Mouse (Mus musculus): ENCODE results near the gene Chmp3. TPM values are rescaled to one million over a fixed set of nuclear protein-coding genes. Genes with fewer than 3 reads are reported as not detected.

Chmp3 gene
- polyA plus RNA-seq, 1 experiment: 211 TPM

DNA sequence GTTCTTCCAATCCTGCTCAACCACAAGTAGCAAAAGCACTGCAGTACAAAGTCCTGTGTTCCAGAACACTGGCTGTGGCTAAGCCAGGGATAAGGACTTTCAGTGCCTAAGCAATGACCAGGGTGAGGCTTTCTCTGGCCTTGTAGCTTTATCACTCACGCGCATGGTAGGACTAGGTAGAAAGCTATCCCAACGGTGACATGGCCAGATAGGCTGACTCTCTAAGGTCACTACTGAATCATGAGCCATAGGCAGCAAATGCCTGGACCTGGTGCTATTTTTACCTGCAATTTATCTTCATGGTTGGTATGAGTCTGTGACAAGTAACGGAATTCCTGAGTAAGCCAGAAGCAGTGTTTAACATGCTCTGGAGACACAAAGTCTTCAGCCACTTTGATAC, 46.6 kb downstream of the Chmp3 start:
- no peak overlapping the region for H3K4me3 ChIP-seq (ENCODE audit: insufficient read depth, low read length)
- H3K27ac ChIP-seq (ENCODE audit: insufficient read depth, low read length): no peak overlapping the region
- H3K4me1 ChIP-seq (ENCODE audit: control insufficient read depth, insufficient read depth, low read length): no peaks in the 10 kb centered on the region
- TF ChIP-seq CTCF (IDR thresholded peaks at IDR 0.05; ENCODE audit: borderline replicate concordance, insufficient read depth, low read length) (no peak), POLR2A (IDR thresholded peaks at IDR 0.05; ENCODE audit: low read depth, low read length) (no peak)

- TF ChIP-seq POLR2A (IDR thresholded peaks at IDR 0.05; ENCODE audit: low read depth, low read length) (no peak), CTCF (IDR thresholded peaks at IDR 0.05; ENCODE audit: borderline replicate concordance, insufficient read depth, low read length) (no peak)
- no peak overlapping the region for H3K4me3 ChIP-seq (ENCODE audit: insufficient read depth, low read length)
- H3K27ac ChIP-seq (ENCODE audit: insufficient read depth, low read length): no peak overlapping the region
- no peaks in the 10 kb centered on the region; the same call in 1 of the 2 replicates for H3K4me1 ChIP-seq (ENCODE audit: control insufficient read depth, insufficient read depth, low read length)
Measured at GRCm38 (mm10) chr6:71607756-71608155, 64.2 kb downstream of the Chmp3 start.

- H3K4me3 ChIP-seq (ENCODE audit: insufficient read depth, low read length): no peak overlapping the region
- TF ChIP-seq CTCF (IDR thresholded peaks at IDR 0.05; ENCODE audit: borderline replicate concordance, insufficient read depth, low read length) (no peak), POLR2A (IDR thresholded peaks at IDR 0.05; ENCODE audit: low read depth, low read length) (no peak)
- H3K27ac ChIP-seq (ENCODE audit: insufficient read depth, low read length): no peak overlapping the region
- H3K4me1 ChIP-seq (ENCODE audit: control insufficient read depth, insufficient read depth, low read length): no peaks in the 10 kb centered on the region; the same call in 1 of the 2 replicates
Measured at GRCm38 (mm10) chr6:71608994-71609393, 65.4 kb downstream of the Chmp3 start.

GRCm38 (mm10) chr6:71609968-71610367, 66.4 kb downstream of the Chmp3 start:
- Histone ChIP-seq H3K27ac (ENCODE audit: insufficient read depth, low read length) (no peak overlapping the region), H3K4me3 (ENCODE audit: insufficient read depth, low read length) (no peak overlapping the region), H3K4me1 (ENCODE audit: control insufficient read depth, insufficient read depth, low read length) (no peaks in the 10 kb centered on the region; the same call in 1 of the 2 replicates)
- no peak for TF ChIP-seq CTCF (IDR thresholded peaks at IDR 0.05; ENCODE audit: borderline replicate concordance, insufficient read depth, low read length)
- TF ChIP-seq POLR2A (IDR thresholded peaks at IDR 0.05; ENCODE audit: low read depth, low read length): no peak

DNA sequence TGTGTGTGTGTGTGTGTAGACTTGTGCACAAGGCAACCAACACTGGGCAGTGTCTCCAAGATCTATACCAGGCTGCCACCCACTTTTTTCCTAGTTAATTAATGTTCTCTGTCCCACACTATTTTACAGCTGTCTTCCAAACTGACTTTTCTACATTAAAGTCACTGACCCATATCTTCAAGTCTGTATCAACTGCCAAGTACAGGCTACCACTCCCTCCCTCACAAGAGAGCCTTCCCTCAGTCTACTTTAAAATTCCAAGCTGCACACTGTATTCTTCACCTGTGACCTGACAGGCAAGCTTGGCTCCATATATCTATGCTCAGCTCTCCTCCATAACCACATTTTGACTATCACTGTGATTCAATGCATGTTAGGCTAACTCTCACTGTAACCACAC, 69.6 kb downstream of the Chmp3 start:
- no peak for TF ChIP-seq POLR2A (IDR thresholded peaks at IDR 0.05; ENCODE audit: low read depth, low read length)
- TF ChIP-seq CTCF (IDR thresholded peaks at IDR 0.05; ENCODE audit: borderline replicate concordance, insufficient read depth, low read length): no peak
- H3K4me1 ChIP-seq (ENCODE audit: control insufficient read depth, insufficient read depth, low read length): no peaks in the 10 kb centered on the region; the same call in 1 of the 2 replicates
- H3K4me3 ChIP-seq (ENCODE audit: insufficient read depth, low read length): no peak overlapping the region
- no peak overlapping the region for H3K27ac ChIP-seq (ENCODE audit: insufficient read depth, low read length)

DNA sequence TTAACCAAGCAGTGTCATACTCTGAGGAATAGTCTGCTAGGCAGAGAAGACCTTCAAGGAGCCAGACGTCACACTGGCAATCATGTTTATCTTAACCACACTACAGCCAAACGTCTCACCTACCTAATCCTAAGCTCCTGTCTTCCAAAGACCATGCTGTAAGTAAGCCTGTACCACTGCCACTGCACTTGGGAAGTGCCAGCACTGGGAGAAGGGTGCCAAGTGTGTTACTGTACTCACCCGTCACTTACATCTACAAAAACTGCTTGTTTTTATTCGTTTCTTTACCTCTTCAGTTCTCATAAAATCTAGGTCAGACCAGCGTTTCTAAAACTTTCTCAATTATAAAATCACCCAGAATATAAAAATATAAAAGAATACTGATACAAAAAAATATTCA, 73.4 kb downstream of the Chmp3 start:
- TF ChIP-seq POLR2A (IDR thresholded peaks at IDR 0.05; ENCODE audit: low read depth, low read length) (no peak), CTCF (IDR thresholded peaks at IDR 0.05; ENCODE audit: borderline replicate concordance, insufficient read depth, low read length) (no peak)
- Histone ChIP-seq H3K4me1 (ENCODE audit: control insufficient read depth, insufficient read depth, low read length) (no peaks in the 10 kb centered on the region), H3K27ac (ENCODE audit: insufficient read depth, low read length) (0 out of 2 replicates have a peak overlapping the region, but pooled peaks have one; percentile 1), H3K4me3 (ENCODE audit: insufficient read depth, low read length) (no peak overlapping the region)

DNA sequence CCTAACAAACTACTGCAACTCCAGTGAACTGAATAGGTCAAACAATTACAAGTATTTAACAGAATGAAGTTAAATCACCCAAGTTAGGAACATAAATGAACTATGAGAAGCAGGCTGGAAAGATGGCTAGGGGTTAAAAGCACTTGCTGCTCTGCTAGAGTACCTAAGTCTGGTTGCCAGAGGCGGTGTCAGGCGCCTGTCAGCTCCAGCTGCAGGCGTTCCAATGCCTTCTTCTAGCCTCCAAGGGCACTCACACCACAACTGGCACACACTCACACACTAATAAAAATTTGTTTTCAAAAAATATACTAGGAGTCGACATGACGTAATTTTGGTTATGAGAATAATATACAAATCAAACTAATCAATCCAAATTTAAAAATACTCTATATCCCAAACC, 78.0 kb downstream of the Chmp3 start:
- H3K4me1 ChIP-seq (ENCODE audit: control insufficient read depth, insufficient read depth, low read length): 0 out of 2 replicates have a peak, but pooled peaks cover 2% of the 10 kb centered on the region

GRCm38 (mm10) chr6:71621981-71622380, 78.4 kb downstream of the Chmp3 start:
- no peak overlapping the region for H3K27ac ChIP-seq (ENCODE audit: insufficient read depth, low read length)
- 0 out of 2 replicates have a peak, but pooled peaks cover 2% of the 10 kb centered on the region for H3K4me1 ChIP-seq (ENCODE audit: control insufficient read depth, insufficient read depth, low read length)
- H3K4me3 ChIP-seq (ENCODE audit: insufficient read depth, low read length): no peak overlapping the region
- no peak for TF ChIP-seq CTCF (IDR thresholded peaks at IDR 0.05; ENCODE audit: borderline replicate concordance, insufficient read depth, low read length)

More for the DNA sequence above, 78.0 kb downstream of the Chmp3 start:
- Histone ChIP-seq H3K27ac (ENCODE audit: insufficient read depth, low read length) (no peak overlapping the region), H3K4me3 (ENCODE audit: insufficient read depth, low read length) (no peak overlapping the region)
- TF ChIP-seq CTCF (IDR thresholded peaks at IDR 0.05; ENCODE audit: borderline replicate concordance, insufficient read depth, low read length): no peak
- no peak for TF ChIP-seq POLR2A (IDR thresholded peaks at IDR 0.05; ENCODE audit: low read depth, low read length)

DNA sequence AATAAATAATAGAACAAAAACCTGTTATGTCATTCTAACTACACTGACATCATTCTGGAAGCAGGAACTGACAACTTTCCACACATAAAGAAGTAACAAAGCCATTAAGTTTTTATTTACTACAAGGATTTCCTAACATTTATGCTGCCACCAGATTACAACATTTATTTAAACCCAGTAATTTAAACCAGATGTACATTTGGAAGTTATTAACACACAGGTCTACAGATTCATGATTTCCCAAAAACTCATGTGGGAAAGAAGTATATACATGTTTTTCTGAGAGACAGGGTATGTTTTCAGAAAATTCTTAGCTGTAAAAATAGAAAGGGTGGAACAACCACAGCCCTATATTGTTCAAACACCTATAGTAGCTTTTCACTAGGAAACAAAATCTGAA, 81.1 kb downstream of the Chmp3 start:
- TF ChIP-seq POLR2A (IDR thresholded peaks at IDR 0.05; ENCODE audit: low read depth, low read length) (no peak), CTCF (IDR thresholded peaks at IDR 0.05; ENCODE audit: borderline replicate concordance, insufficient read depth, low read length) (no peak)
- H3K4me3 ChIP-seq (ENCODE audit: insufficient read depth, low read length): no peak overlapping the region
- no peak overlapping the region for H3K27ac ChIP-seq (ENCODE audit: insufficient read depth, low read length)
- H3K4me1 ChIP-seq (ENCODE audit: control insufficient read depth, insufficient read depth, low read length): 0 out of 2 replicates have a peak, but pooled peaks cover 2% of the 10 kb centered on the region

DNA sequence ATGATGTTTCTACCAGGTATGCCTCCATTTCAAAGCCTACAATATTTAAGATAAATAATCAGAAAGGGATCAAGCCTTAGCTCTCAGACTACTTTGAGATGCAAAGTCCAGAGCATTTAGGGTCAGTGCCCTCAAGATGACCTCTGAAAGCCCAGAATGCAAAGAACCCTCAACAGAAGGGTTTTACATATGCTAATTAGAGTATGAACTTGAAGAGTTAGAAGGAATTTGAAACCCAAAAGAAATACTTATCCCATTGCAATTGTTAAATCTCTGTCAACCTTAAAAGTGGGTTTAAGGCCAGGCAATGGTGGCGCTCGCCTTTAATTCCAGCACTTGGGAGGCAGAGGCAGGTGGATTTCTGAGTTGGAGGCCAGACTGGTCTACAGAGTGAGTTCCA, 82.4 kb downstream of the Chmp3 start:
- Histone ChIP-seq H3K27ac (ENCODE audit: insufficient read depth, low read length) (no peak overlapping the region), H3K4me1 (ENCODE audit: control insufficient read depth, insufficient read depth, low read length) (peaks cover 2% of the 10 kb centered on the region; the same call in 1 of the 2 replicates), H3K4me3 (ENCODE audit: insufficient read depth, low read length) (no peak overlapping the region)
- TF ChIP-seq CTCF (IDR thresholded peaks at IDR 0.05; ENCODE audit: borderline replicate concordance, insufficient read depth, low read length) (no peak), POLR2A (IDR thresholded peaks at IDR 0.05; ENCODE audit: low read depth, low read length) (no peak)

- H3K4me1 ChIP-seq (ENCODE audit: control insufficient read depth, insufficient read depth, low read length): peaks cover 2% of the 10 kb centered on the region; the same call in 1 of the 2 replicates
- H3K27ac ChIP-seq (ENCODE audit: insufficient read depth, low read length): no peak overlapping the region
- no peak overlapping the region for H3K4me3 ChIP-seq (ENCODE audit: insufficient read depth, low read length)
- no peak for TF ChIP-seq POLR2A (IDR thresholded peaks at IDR 0.05; ENCODE audit: low read depth, low read length)
- no peak for TF ChIP-seq CTCF (IDR thresholded peaks at IDR 0.05; ENCODE audit: borderline replicate concordance, insufficient read depth, low read length)
Measured at GRCm38 (mm10) chr6:71627325-71627724, 83.7 kb downstream of the Chmp3 start.

Measured in embryonic fibroblast, embryonic 13.5 days (primary cell).